Comparison of ENCODE assay signal across 11 mouse cellular contexts in the genomic region with DNA sequence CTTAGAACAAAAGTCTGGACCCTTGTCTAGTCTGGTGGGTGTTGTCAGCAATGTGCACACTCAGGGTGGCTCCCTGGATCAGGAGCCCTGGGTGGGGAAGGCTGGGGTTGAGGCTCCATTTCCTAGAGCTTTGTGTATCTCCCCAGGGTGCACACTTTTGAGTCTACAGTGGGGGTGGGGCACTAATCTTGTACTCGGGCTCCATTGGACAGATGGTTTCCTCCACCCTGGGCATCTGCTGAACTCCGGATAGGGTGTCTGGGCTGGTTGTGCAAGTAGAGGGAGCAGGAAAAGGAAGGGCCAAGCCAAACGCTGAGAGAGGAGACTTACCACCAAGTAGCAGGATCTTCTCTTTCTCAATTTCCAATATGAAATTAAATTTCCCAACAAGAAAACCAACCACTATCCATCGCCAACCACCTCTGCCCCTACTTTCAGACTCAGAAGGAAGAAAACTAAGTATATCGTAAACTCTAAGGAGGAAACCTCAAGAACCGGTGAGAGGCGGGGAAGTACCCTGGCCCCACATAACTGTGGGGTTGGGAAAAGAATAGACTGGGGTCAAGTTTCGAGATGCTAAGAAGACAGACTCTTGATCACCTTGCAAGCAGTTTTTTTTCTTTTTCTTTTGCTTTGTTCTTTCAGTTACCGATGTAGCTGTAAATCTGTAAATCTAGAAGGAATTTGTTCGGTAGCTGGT. TPM values are rescaled to one million over a fixed set of nuclear protein-coding genes. Genes with fewer than 3 reads are reported as not detected.
DNase-seq lines count a peak whose midpoint lies in the region; ATAC-seq lines count a peak whose summit lies in the region.
"Had no signal": no experiment of that assay in that cellular context is flagged by ENCODE, and none has a peak within 500 bp of the region (broad histone marks: within the 10 kb centered on the region; RNA-seq: fewer than 3 reads in every experiment).

No protein-coding gene starts in this region.

- no peak for ATAC-seq in hindbrain, embryonic 15.5 days (ENCODE audit: low FRiP score, low read depth)
- no peak for ATAC-seq in hindbrain, embryonic 11.5 days (ENCODE audit: low FRiP score)
- ATAC-seq in erythroid progenitor cell, adult 5-6 weeks (replicated peaks; ENCODE audit: low FRiP score, poor library complexity, severe bottlenecking): peak; percentile 76
- ATAC-seq: forebrain, embryonic 14.5 days had no signal

- 0 out of 2 replicates have a peak overlapping the region, but pooled peaks have one; percentile 17 for H3K27ac ChIP-seq in hindbrain, embryonic 15.5 days (replicated peaks)
- no peak overlapping the region for H3K27ac ChIP-seq in hindbrain, embryonic 11.5 days (ENCODE audit: low read depth, low read length)
- H3K27ac ChIP-seq: limb, embryonic 13.5 days had no signal

- H3K27me3 ChIP-seq in hindbrain, embryonic 15.5 days: no peaks in the 10 kb centered on the region
- no peaks in the 10 kb centered on the region for H3K27me3 ChIP-seq in hindbrain, embryonic 11.5 days (ENCODE audit: control insufficient read depth, insufficient read depth, low read length)
- H3K27me3 ChIP-seq: limb, embryonic 13.5 days had no signal

- peaks cover 38% of the 10 kb centered on the region for H3K36me3 ChIP-seq in hindbrain, embryonic 15.5 days
- 0 out of 2 replicates have a peak, but pooled peaks cover 5% of the 10 kb centered on the region for H3K36me3 ChIP-seq in hindbrain, embryonic 11.5 days (ENCODE audit: control insufficient read depth, insufficient read depth, low read length)

- peaks cover 15% of the 10 kb centered on the region; the same call in 1 of the 2 replicates for H3K4me1 ChIP-seq in hindbrain, embryonic 15.5 days (replicated peaks)
- H3K4me1 ChIP-seq in hindbrain, embryonic 11.5 days (replicated peaks; ENCODE audit: control insufficient read depth, insufficient read depth, low read length): no peaks in the 10 kb centered on the region

- no peak overlapping the region for H3K4me2 ChIP-seq in hindbrain, embryonic 15.5 days
- H3K4me2 ChIP-seq in hindbrain, embryonic 11.5 days (replicated peaks; ENCODE audit: low read depth, low read length): no peak overlapping the region
- H3K4me2 ChIP-seq: limb, embryonic 13.5 days had no signal

- H3K9me3 ChIP-seq in hindbrain, embryonic 15.5 days: no peaks in the 10 kb centered on the region
- no peaks in the 10 kb centered on the region for H3K9me3 ChIP-seq in hindbrain, embryonic 11.5 days (ENCODE audit: control insufficient read depth, low read length)
- H3K9me3 ChIP-seq: limb, embryonic 13.5 days had no signal

- H3K9ac ChIP-seq in hindbrain, embryonic 15.5 days: no peak overlapping the region
- H3K9ac ChIP-seq in hindbrain, embryonic 11.5 days (ENCODE audit: low read depth, low read length): no peak overlapping the region
- H3K9ac ChIP-seq: limb, embryonic 13.5 days had no signal

- H3K4me3 ChIP-seq in hindbrain, embryonic 15.5 days: no peak overlapping the region
- no peak overlapping the region for H3K4me3 ChIP-seq in hindbrain, embryonic 11.5 days (ENCODE audit: low read depth, low read length)
- H3K4me3 ChIP-seq: limb, embryonic 13.5 days had no signal

- DNase-seq in hindbrain, embryonic 11.5 days (ENCODE audit: low spot score): no peak
- DNase-seq in R1 (ENCODE audit: low read depth, low spot score): peak; percentile 94
- DNase-seq in lung, postnatal 14 days: peak; percentile 24
- no peak for DNase-seq in thymus, postnatal 25 days
- no peak for DNase-seq in urinary bladder, postnatal 14 days (ENCODE audit: low spot score)
- no peak for DNase-seq in kidney, adult 18-20 months
- DNase-seq: right cerebral cortex, postnatal 4 days had no signal

- 85% methylated on average over 10 of the region's 10 CpGs for WGBS in hindbrain, embryonic 15.5 days
- 84% methylated on average over 10 of the region's 10 CpGs for WGBS in hindbrain, embryonic 11.5 days

RNA-seq across cellular contexts. Expression of a gene that starts 19.9 kb away (rescaled TPM):
- 73.7 and 82.2 TPM in 2 replicates for polyA plus RNA-seq in hindbrain, embryonic 15.5 days (2015; fragmentation: Nextera tagmentation; extraction: Ambion mirVana)
- polyA plus RNA-seq in hindbrain, embryonic 11.5 days (2014; fragmentation: Nextera tagmentation; extraction: Ambion mirVana): 29.5 and 32.4 TPM in 2 replicates
- 17.6 and 19.5 TPM in 2 replicates for total RNA-seq in erythroid progenitor cell, adult 5-6 weeks (2015; ENCODE audit: low replicate concordance)
- 11.0 and 14.6 TPM in 2 replicates for total RNA-seq in erythroid progenitor cell, adult 5-6 weeks (2017; ENCODE audit: low replicate concordance)

Comparison
In these comparisons a context has a peak if more than half of its experiments do, and no peak if none do; other contexts are left out.
1. DNase-seq: peak in R1 (single experiment) and lung, postnatal 14 days (single experiment); none in hindbrain, embryonic 11.5 days (single experiment), thymus, postnatal 25 days (single experiment), urinary bladder, postnatal 14 days (single experiment) and kidney, adult 18-20 months (single experiment).